Mouse (Mus musculus) hindbrain, embryonic 14.5 days (tissue): Measurements from ENCODE around the gene Klhdc1. TPM values are rescaled to one million over a fixed set of nuclear protein-coding genes. Genes with fewer than 3 reads are reported as not detected.

ENCODE experiments used
- ATAC-seq: fragments of 200-750 bp; cut with Nextera tagmentation; 2 replicates; pipeline ENCODE4 v1.8.0; 2017; ENCODE audit warnings: moderate number of reproducible peaks, mild to moderate bottlenecking, moderate TSS enrichment, moderate library complexity; ENCODE audit not compliant: low FRiP score
- DNase-seq: peaks from one replicate; pipeline ENCODE4 v3.0.0-alpha.2; 2015; ENCODE audit warnings: low spot score
- H3K27ac ChIP-seq: fragments of 300-500 bp; sonication (generic); 2 replicates; pipeline ENCODE4 v1.5.1; 2014; ENCODE audit warnings: mild to moderate bottlenecking, moderate library complexity
- H3K27me3 ChIP-seq: fragments of 300-500 bp; sonication (generic); 2 replicates; pipeline ENCODE4 v1.6.1; 2014; ENCODE audit warnings: mild to moderate bottlenecking, low read length, mixed read lengths; ENCODE audit not compliant: control insufficient read depth, insufficient read depth
- H3K36me3 ChIP-seq: fragments of 300-500 bp; sonication (generic); replicated peaks from 2 replicates; pipeline ENCODE4 v1.6.1; 2014; ENCODE audit not compliant: control insufficient read depth, insufficient read depth
- H3K4me1 ChIP-seq: fragments of 300-500 bp; sonication (generic); replicated peaks from 2 replicates; pipeline ENCODE4 v1.6.1; 2014; ENCODE audit warnings: antibody characterized with exemption, low read length, mixed read lengths; ENCODE audit not compliant: control insufficient read depth, insufficient read depth
- H3K4me2 ChIP-seq: fragments of 300-500 bp; sonication (generic); replicated peaks from 2 replicates; pipeline ENCODE4 v1.6.1; 2014; ENCODE audit warnings: mild to moderate bottlenecking, moderate library complexity
- H3K4me3 ChIP-seq: fragments of 300-500 bp; sonication (generic); replicated peaks from 2 replicates; pipeline ENCODE4 v1.5.1; 2014; ENCODE audit warnings: mild to moderate bottlenecking, low read length
- H3K9ac ChIP-seq: fragments of 300-500 bp; sonication (generic); 2 replicates; pipeline ENCODE4 v1.6.1; 2014
- H3K9me3 ChIP-seq: fragments of 300-500 bp; sonication (generic); 2 replicates; pipeline ENCODE4 v1.6.1; 2016; ENCODE audit warnings: low read length; ENCODE audit not compliant: control insufficient read depth
- WGBS: fragments of 180-500 bp; shearing (Covaris S2); extraction: QIAGEN DNeasy Blood & Tissue Kit; methylation state at CpG from one replicate; pipeline ENCODE4 v1.1.7; 2014; 5-methylcytosine and 5-hydroxymethylcytosine counted together
- polyA plus RNA-seq: library from polyadenylated mRNA; unstranded; fragments of >200 nt; fragmentation: Nextera tagmentation; extraction: Ambion mirVana; gene quantifications from 2 replicates; pipeline ENCODE4 v1.2.1, GENCODE M21; 2014

The Klhdc1 gene
- polyA plus RNA-seq, 1 experiment from 2014 or later, result 13.7 TPM

DNA sequence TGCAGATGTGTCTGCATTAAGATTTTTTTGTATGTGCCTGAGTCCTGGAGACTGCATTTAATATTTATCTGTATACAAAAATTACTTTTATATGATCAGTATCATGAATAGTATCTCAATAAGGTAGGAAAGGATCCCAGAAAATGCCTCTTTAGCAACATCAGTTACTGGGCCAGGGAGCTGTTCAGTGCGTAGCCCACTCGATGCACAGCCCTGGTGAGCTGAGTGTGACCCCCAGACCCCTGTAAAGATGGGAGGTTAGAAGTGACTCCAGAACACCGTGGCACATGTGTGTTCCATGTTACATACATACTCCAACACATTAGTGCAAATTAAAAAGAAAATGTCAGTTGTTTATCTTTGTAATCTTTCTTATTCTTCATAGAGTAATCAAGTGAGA is 58.9 kb downstream of the Klhdc1 start:
- no peak overlapping the region for H3K4me2 ChIP-seq
- peaks cover 58% of the 10 kb centered on the region for H3K36me3 ChIP-seq
- no peak overlapping the region for H3K27ac ChIP-seq
- ATAC-seq (no peak), DNase-seq (no peak)
- H3K4me3 ChIP-seq, result no peak overlapping the region
- no peaks in the 10 kb centered on the region for H3K9me3 ChIP-seq
- H3K27me3 ChIP-seq, result no peaks in the 10 kb centered on the region
- 83% methylated on average over 3 of the region's 3 CpGs for WGBS
- H3K4me1 ChIP-seq, result peaks cover 21% of the 10 kb centered on the region
- no peak overlapping the region for H3K9ac ChIP-seq

DNA sequence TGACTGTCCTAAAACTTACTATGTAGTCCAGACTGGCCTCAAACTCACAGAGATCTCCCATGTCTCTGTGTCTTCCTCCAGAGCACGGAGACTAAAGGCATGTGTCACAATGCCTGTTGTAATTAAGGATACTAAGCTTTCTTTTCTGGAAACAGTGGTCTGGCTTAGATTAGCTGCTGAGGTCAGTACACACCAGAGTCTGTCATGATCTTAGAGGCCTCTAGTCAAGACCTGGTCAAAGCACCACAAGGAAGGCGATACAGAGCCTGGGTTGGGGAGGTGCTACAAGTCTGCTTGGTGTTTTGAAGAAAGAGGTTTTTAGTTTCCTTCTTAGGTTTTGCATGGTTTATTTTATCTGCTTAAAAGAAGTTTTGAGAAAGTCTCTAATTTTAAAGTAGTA is 59.4 kb downstream of the Klhdc1 start:
- 98% methylated on average over 2 of the region's 2 CpGs for WGBS
- no peak for DNase-seq
- H3K9me3 ChIP-seq, result no peaks in the 10 kb centered on the region
- H3K4me3 ChIP-seq, result no peak overlapping the region
- H3K4me2 ChIP-seq, result no peak overlapping the region
- no peak overlapping the region for H3K9ac ChIP-seq
- H3K27ac ChIP-seq, result no peak overlapping the region
- H3K36me3 ChIP-seq, result peaks cover 64% of the 10 kb centered on the region
- H3K27me3 ChIP-seq, result no peaks in the 10 kb centered on the region
- ATAC-seq, result no peak
- peaks cover 21% of the 10 kb centered on the region for H3K4me1 ChIP-seq

DNA sequence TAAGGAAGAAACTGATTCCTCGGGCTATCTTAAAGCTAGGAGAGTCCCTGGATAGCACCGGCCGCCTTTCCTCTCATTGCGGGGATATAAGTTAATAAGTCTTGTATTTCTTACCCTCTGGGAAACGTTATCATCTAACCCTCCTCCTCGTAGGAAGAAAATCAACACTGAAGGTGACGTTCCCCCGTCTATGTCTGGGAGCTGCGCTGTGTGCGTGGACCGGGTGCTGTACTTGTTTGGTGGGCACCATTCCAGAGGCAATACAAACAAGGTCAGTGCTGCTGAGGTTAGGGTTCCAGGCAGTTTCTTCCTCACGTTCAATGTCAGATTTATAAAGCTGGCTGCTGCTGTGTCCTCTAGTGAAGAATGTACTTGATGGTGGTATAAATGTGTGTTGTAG is 61.2 kb downstream of the Klhdc1 start:
- H3K27me3 ChIP-seq, result no peaks in the 10 kb centered on the region
- peaks cover 15% of the 10 kb centered on the region for H3K4me1 ChIP-seq
- H3K9ac ChIP-seq, result no peak overlapping the region
- peaks cover 82% of the 10 kb centered on the region for H3K36me3 ChIP-seq
- no peak for DNase-seq
- H3K4me2 ChIP-seq, result no peak overlapping the region
- 95% methylated on average over 12 of the region's 12 CpGs for WGBS
- no peak overlapping the region for H3K4me3 ChIP-seq
- no peak overlapping the region for H3K27ac ChIP-seq
- no peak for ATAC-seq
- no peaks in the 10 kb centered on the region for H3K9me3 ChIP-seq

DNA sequence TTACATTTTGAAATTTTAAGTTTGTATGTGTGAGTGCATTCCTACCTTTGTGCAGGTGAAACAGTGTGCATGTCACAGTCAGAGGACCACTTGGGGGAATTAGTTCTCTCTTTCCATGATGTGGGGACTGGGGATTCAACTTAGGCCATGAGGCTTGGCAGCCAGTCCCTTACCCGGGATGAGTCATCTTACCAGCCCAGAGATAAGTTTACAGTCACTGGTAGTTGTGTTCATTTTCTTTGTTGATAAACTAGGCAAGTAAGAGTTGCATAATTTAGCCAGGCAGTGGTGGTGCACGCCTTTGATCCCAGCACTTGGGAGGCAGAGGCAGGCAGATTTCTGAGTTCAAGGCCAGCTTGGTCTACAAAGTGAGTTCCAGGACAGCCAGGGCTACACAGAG is 63.1 kb downstream of the Klhdc1 start:
- Histone ChIP-seq H3K4me3 (no peak overlapping the region), H3K9ac (no peak overlapping the region), H3K4me2 (no peak overlapping the region), H3K4me1 (peaks cover 5% of the 10 kb centered on the region), H3K27ac (no peak overlapping the region), H3K9me3 (no peaks in the 10 kb centered on the region), H3K27me3 (no peaks in the 10 kb centered on the region), H3K36me3 (peaks cover 98% of the 10 kb centered on the region)
- ATAC-seq (no peak), DNase-seq (no peak)
- 95% methylated on average over 2 of the region's 2 CpGs for WGBS

DNA sequence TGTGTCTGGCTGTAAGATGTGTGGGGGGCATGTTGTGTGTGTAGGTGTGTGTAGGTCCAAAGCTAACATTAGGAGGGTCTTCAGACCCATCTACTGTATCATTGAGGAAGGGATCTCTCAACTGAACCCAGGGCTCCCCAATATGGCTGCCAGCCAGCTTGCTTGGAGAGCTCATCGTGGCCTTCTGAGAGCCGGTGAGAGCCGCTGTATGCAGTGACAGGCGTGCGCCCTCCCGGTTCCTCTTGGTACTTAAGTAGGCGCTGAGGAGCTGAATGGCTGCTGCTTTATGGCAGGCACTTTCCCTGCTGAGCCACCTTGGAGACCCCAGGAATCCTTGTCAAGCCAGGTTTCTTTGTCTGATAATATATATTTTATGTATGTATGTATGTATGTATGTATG is 65.4 kb downstream of the Klhdc1 start:
- Histone ChIP-seq H3K9me3 (no peaks in the 10 kb centered on the region), H3K36me3 (peaks cover 99% of the 10 kb centered on the region), H3K4me3 (no peak overlapping the region), H3K4me2 (no peak overlapping the region), H3K27me3 (no peaks in the 10 kb centered on the region), H3K9ac (no peak overlapping the region), H3K4me1 (no peaks in the 10 kb centered on the region), H3K27ac (no peak overlapping the region)
- no peak for ATAC-seq
- DNase-seq, result no peak
- 95% methylated on average over 7 of the region's 7 CpGs for WGBS

DNA sequence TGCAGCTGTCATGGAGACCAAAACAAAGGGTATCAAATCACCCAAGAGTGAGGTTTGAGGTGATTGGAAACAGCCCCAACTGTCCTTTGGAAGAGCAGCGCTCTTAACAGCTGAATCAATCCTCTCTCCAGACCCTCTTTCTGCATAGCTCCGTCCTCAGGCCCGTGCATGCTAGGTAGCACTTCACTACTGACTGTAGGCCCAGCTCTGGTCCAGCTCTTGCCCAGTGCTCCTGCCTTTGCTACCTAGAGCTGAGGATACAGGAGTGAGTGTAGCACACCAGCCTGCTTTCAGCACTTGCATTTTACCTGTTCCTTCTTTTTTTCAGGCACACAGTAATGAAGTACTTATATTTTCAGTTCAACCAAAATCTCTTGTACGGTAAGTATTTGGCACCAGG is 68.7 kb downstream of the Klhdc1 start:
- Histone ChIP-seq H3K4me1 (no peaks in the 10 kb centered on the region), H3K9ac (no peak overlapping the region), H3K27ac (no peak overlapping the region), H3K4me3 (no peak overlapping the region), H3K4me2 (no peak overlapping the region), H3K9me3 (no peaks in the 10 kb centered on the region), H3K27me3 (no peaks in the 10 kb centered on the region), H3K36me3 (peaks cover 95% of the 10 kb centered on the region)
- DNase-seq (no peak), ATAC-seq (no peak)
- WGBS, result 96% methylated on average over 4 of the region's 4 CpGs

DNA sequence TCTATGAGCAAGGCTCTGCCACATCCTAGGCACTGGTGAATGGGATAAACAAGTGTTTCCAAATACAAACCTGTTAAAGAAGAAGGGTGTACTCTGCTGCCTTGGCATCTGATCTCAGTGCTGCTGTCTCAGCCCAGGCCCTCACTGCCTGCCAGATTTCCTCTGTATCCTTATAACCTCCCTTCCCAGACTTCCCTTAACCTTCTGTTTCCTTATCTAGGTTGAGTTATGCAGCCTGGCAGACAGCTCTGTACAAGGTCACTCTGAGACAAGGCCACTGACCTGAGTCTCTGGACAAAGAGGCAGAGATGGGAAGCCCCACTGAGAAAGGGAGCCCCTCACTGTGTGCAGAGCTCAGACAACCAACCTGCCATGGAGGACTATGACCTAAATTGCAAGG is 77.5 kb downstream of the Klhdc1 start:
- no peak overlapping the region for H3K27ac ChIP-seq
- H3K9me3 ChIP-seq, result no peaks in the 10 kb centered on the region
- H3K27me3 ChIP-seq, result no peaks in the 10 kb centered on the region
- H3K9ac ChIP-seq, result no peak overlapping the region
- ATAC-seq (no peak), DNase-seq (no peak)
- H3K4me3 ChIP-seq, result no peak overlapping the region
- H3K4me2 ChIP-seq, result no peak overlapping the region
- H3K4me1 ChIP-seq, result no peaks in the 10 kb centered on the region
- H3K36me3 ChIP-seq, result peaks cover 90% of the 10 kb centered on the region

DNA sequence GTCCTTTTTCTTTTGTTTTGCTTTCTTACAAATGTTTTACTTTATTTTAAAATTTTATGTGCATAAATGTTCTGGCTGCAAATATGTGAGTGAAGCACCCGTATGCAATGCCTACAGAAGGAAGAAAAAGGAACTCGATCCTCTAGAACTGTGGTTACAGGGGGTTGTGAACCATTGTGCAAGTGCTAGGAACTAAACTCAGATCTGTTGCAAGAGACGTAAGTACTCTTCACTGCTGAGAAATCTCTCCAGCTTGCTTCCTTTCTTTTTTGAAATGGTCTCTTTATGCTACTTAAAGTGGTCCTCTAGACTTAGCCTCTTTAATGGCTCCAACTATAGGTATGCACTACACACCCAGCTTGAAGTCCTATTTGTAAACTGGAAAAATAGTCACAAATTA is 90.2 kb downstream of the Klhdc1 start:
- Histone ChIP-seq H3K9me3 (no peaks in the 10 kb centered on the region), H3K4me2 (no peak overlapping the region), H3K4me3 (no peak overlapping the region), H3K27me3 (no peaks in the 10 kb centered on the region), H3K27ac (no peak overlapping the region), H3K4me1 (no peaks in the 10 kb centered on the region), H3K9ac (no peak overlapping the region), H3K36me3 (peaks cover 92% of the 10 kb centered on the region)
- 97% methylated on average over 3 of the region's 3 CpGs for WGBS
- ATAC-seq, result no peak
- no peak for DNase-seq

DNA sequence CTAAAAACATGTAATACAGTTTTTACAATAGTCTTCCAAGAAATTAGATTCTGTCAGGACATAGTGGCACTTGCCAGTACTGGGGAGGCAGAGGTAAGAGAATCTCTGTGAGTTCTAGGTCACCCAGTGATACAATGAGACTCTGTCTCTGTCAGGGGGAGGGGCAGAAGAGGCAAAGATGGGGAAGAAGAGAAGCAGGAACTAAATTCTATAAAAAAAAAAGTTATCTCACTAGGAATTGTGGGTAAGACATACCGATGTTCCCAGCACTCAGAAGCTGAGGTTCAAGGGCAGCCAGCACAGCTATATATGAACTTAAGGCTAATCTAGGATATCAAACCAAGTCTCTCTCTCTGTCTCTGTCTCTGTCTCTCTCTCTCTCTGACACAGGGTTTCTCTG is 91.2 kb downstream of the Klhdc1 start:
- Histone ChIP-seq H3K9ac (no peak overlapping the region), H3K9me3 (no peaks in the 10 kb centered on the region), H3K4me2 (no peak overlapping the region), H3K27ac (no peak overlapping the region), H3K27me3 (no peaks in the 10 kb centered on the region), H3K36me3 (peaks cover 92% of the 10 kb centered on the region), H3K4me1 (no peaks in the 10 kb centered on the region), H3K4me3 (no peak overlapping the region)
- 85% methylated on average over 1 of the region's 1 CpGs for WGBS
- ATAC-seq (no peak), DNase-seq (no peak)

DNA sequence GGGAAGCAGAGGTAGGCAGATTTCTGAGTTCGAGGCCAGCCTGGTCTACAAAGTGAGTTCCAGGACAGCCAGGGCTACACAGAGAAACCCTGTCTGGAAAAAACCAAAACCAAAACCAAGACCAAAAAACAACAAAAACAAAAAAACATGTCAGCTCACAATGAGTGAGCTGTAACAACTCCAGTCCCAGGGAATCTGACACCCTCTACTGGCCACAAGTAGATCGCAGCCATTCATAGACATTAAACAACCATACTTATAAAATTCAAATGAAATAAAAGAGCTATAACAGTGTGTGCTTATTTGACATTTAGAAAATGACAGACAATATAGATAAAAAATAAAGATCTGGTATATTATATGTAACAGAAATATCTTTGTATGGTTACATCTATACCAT is 92.6 kb downstream of the Klhdc1 start:
- H3K4me1 ChIP-seq, result no peaks in the 10 kb centered on the region
- no peak overlapping the region for H3K4me3 ChIP-seq
- no peak overlapping the region for H3K9ac ChIP-seq
- peak; percentile 49 for DNase-seq
- peaks cover 93% of the 10 kb centered on the region for H3K36me3 ChIP-seq
- H3K27me3 ChIP-seq, result no peaks in the 10 kb centered on the region
- WGBS, result 91% methylated on average over 2 of the region's 2 CpGs
- H3K27ac ChIP-seq, result no peak overlapping the region
- no peaks in the 10 kb centered on the region for H3K9me3 ChIP-seq
- H3K4me2 ChIP-seq, result no peak overlapping the region
- no peak for ATAC-seq
